Mouse (Mus musculus) cortical plate, adult 2 months (tissue): ENCODE measurements around the gene Fasl.

ENCODE experiments used
- CTCF ChIP-seq: fragments of 200-500 bp; IDR thresholded peaks from 2 replicates; pipeline ENCODE4 v1.5.1; 2011; ENCODE audit warnings: mild to moderate bottlenecking, control low read depth, low read length; ENCODE audit not compliant: insufficient read depth; ENCODE audit errors: extremely low read depth
- POLR2A ChIP-seq: fragments of 200-500 bp; IDR thresholded peaks from 2 replicates; pipeline ENCODE4 v1.6.1; 2011; ENCODE audit warnings: mild to moderate bottlenecking, low read length, control low read depth; ENCODE audit not compliant: insufficient read depth; ENCODE audit errors: extremely low read depth

DNA sequence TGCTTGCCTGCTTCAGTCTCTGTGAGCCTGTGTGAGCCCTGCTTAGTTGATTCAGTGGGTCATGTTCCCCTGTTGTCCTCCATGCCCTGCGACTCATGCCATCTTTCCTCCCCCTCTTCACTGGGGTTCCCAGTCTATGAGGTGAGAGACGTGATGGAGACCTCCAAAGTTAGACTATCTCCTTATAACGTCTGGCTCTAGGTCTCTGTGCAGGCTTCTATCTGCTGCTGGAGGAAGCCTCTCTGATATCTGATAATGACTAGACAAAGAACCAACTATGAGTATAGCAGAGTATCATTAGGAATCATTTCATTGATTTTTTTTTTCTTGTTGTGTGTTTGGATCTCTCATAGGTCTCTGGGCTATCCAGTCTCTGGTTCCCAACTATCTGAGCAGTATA, 31.7 kb downstream of the Fasl start:
- TF ChIP-seq POLR2A (no peak), CTCF (no peak)
